Mouse (Mus musculus): Measurements from ENCODE around the gene Srcin1. TPM values are rescaled to one million over a fixed set of nuclear protein-coding genes. Genes with fewer than 3 reads are reported as not detected.

The Srcin1 gene
- polyA plus RNA-seq, 1 experiment, result 0.01 TPM

DNA sequence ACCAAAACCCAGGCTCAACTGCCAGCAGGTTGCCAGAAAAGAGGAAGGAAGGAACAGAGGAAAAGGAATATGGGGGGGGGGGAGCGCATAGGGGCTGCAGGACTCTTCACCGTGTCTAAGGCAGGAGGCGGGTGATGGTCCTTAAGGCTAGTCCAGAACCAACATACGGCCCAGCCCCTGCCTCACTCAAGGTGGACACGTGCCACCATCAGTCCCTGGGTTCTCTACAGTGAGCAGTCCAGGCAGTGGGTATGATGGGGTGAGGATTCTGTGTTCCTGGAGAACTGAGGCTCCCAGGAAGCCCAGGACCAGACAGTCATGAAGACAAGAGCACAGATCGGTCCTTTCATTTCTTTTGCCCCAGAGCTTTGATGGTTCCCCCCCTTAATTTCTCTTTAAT, 45.9 kb downstream of the Srcin1 start:
- H3K27me3 ChIP-seq (ENCODE audit: control insufficient read depth, insufficient read depth, insufficient read length), result peaks cover 43% of the 10 kb centered on the region
- no peak overlapping the region for H3ac ChIP-seq (ENCODE audit: control insufficient read depth, insufficient read length, low read depth)
- H3K4me3 ChIP-seq (ENCODE audit: insufficient read depth, poor library complexity, severe bottlenecking), result no peak overlapping the region
- TF ChIP-seq MYOG (IDR thresholded peaks at IDR 0.05; ENCODE audit: control insufficient read depth, extremely low read depth, insufficient read length) (no peak), CTCF (IDR thresholded peaks at IDR 0.05; ENCODE audit: control insufficient read depth, insufficient read depth, insufficient read length) (no peak), MAX (IDR thresholded peaks at IDR 0.05) (no peak), MYOD1 (IDR thresholded peaks at IDR 0.05; ENCODE audit: control insufficient read depth, insufficient read length, low read depth) (no peak), FOSL1 (IDR thresholded peaks at IDR 0.05; ENCODE audit: insufficient read depth, low read length, poor library complexity, severe bottlenecking) (no peak)
- no peaks in the 10 kb centered on the region for H3K36me3 ChIP-seq (ENCODE audit: control insufficient read depth, insufficient read depth)
- no peaks in the 10 kb centered on the region for H3K79me3 ChIP-seq (ENCODE audit: low read depth)
- no peaks in the 10 kb centered on the region for H3K79me2 ChIP-seq (ENCODE audit: control insufficient read depth, insufficient read depth)

GRCm38 (mm10) chr11:97528282-97528808, 47.6 kb downstream of the Srcin1 start:
- Histone ChIP-seq H3K27me3 (ENCODE audit: control insufficient read depth, insufficient read depth, insufficient read length) (peaks cover 28% of the 10 kb centered on the region), H3K36me3 (ENCODE audit: control insufficient read depth, insufficient read depth) (no peaks in the 10 kb centered on the region), H3ac (ENCODE audit: control insufficient read depth, insufficient read length, low read depth) (no peak overlapping the region), H3K79me3 (ENCODE audit: low read depth) (no peaks in the 10 kb centered on the region), H3K79me2 (ENCODE audit: control insufficient read depth, insufficient read depth) (no peaks in the 10 kb centered on the region), H3K4me3 (ENCODE audit: insufficient read depth, poor library complexity, severe bottlenecking) (no peak overlapping the region)
- TF ChIP-seq FOSL1 (IDR thresholded peaks at IDR 0.05; ENCODE audit: insufficient read depth, low read length, poor library complexity, severe bottlenecking) (no peak), CTCF (IDR thresholded peaks at IDR 0.05; ENCODE audit: control insufficient read depth, insufficient read depth, insufficient read length) (no peak), MAX (IDR thresholded peaks at IDR 0.05) (no peak), USF1 (IDR thresholded peaks at IDR 0.05; ENCODE audit: low read depth) (no peak), MYOD1 (IDR thresholded peaks at IDR 0.05; ENCODE audit: control insufficient read depth, insufficient read length, low read depth) (no peak), MYOG (IDR thresholded peaks at IDR 0.05; ENCODE audit: control insufficient read depth, extremely low read depth, insufficient read length) (no peak), CEBPB (IDR thresholded peaks at IDR 0.05; ENCODE audit: low read depth) (no peak)

DNA sequence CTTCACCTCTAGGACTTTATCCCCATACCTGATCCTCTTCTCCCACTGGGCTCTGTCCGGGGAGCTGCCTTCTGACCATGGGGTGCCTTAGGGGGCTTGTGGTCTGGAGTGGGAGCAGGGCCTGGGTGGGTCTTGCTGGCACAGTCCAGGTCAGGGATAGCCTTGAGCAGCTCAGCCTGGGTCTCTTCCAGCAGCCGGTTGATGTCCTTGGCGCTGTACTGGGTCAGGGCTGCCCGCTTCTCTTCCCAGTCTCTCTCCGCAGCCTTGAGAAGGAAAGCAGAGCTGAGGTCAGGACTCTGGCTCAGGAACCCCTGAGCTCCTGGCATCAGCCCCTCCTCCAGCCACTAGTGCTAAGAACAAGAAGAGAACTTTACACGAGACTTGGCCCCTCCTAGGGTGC, 50.7 kb downstream of the Srcin1 start:
- no peak for TF ChIP-seq CEBPB (IDR thresholded peaks at IDR 0.05; ENCODE audit: low read depth)
- no peak for TF ChIP-seq MYOD1 (IDR thresholded peaks at IDR 0.05; ENCODE audit: control insufficient read depth, insufficient read length, low read depth)
- TF ChIP-seq CTCF (IDR thresholded peaks at IDR 0.05; ENCODE audit: control insufficient read depth, insufficient read depth, insufficient read length), result no peak
- TF ChIP-seq MAX (IDR thresholded peaks at IDR 0.05), result no peak
- TF ChIP-seq MYOG (IDR thresholded peaks at IDR 0.05; ENCODE audit: control insufficient read depth, extremely low read depth, insufficient read length), result no peak
- TF ChIP-seq FOSL1 (IDR thresholded peaks at IDR 0.05; ENCODE audit: insufficient read depth, low read length, poor library complexity, severe bottlenecking), result no peak
- TF ChIP-seq USF1 (IDR thresholded peaks at IDR 0.05; ENCODE audit: low read depth), result no peak
- Histone ChIP-seq H3K4me3 (ENCODE audit: insufficient read depth, poor library complexity, severe bottlenecking) (no peak overlapping the region), H3ac (ENCODE audit: control insufficient read depth, insufficient read length, low read depth) (no peak overlapping the region), H3K79me3 (ENCODE audit: low read depth) (no peaks in the 10 kb centered on the region), H3K27me3 (ENCODE audit: control insufficient read depth, insufficient read depth, insufficient read length) (peaks cover 21% of the 10 kb centered on the region), H3K79me2 (ENCODE audit: control insufficient read depth, insufficient read depth) (no peaks in the 10 kb centered on the region), H3K36me3 (ENCODE audit: control insufficient read depth, insufficient read depth) (no peaks in the 10 kb centered on the region)

DNA sequence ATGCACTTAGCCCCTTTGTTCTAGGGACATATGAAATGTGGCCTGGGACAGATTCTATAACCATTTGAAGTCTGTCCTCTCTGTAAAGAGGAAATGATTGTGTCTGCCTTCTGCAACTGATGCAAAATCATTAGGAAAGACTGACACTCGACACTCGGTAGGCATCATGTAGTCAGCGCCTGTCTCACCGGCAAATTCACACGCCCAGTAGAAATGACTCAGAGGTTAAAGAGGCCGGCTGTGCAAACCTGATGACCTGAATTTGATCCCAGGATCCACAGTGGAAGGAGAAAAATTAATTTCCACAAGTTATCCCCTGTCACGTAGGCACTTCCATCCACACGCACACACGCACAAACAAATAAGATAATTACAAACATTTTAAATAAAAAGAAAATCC, 51.7 kb downstream of the Srcin1 start:
- TF ChIP-seq FOSL1 (IDR thresholded peaks at IDR 0.05; ENCODE audit: insufficient read depth, low read length, poor library complexity, severe bottlenecking) (no peak), CTCF (IDR thresholded peaks at IDR 0.05; ENCODE audit: control insufficient read depth, insufficient read depth, insufficient read length) (no peak), MYOD1 (IDR thresholded peaks at IDR 0.05; ENCODE audit: control insufficient read depth, insufficient read length, low read depth) (no peak), USF1 (IDR thresholded peaks at IDR 0.05; ENCODE audit: low read depth) (no peak), MAX (IDR thresholded peaks at IDR 0.05) (no peak), MYOG (IDR thresholded peaks at IDR 0.05; ENCODE audit: control insufficient read depth, extremely low read depth, insufficient read length) (no peak), CEBPB (IDR thresholded peaks at IDR 0.05; ENCODE audit: low read depth) (no peak)

GRCm38 (mm10) chr11:97523827-97524261, 52.1 kb downstream of the Srcin1 start:
- no peaks in the 10 kb centered on the region for H3K79me2 ChIP-seq (ENCODE audit: control insufficient read depth, insufficient read depth)
- no peaks in the 10 kb centered on the region for H3K79me3 ChIP-seq (ENCODE audit: low read depth)
- H3K4me3 ChIP-seq (ENCODE audit: insufficient read depth, poor library complexity, severe bottlenecking), result no peak overlapping the region
- TF ChIP-seq CEBPB (IDR thresholded peaks at IDR 0.05; ENCODE audit: low read depth) (no peak), CTCF (IDR thresholded peaks at IDR 0.05; ENCODE audit: control insufficient read depth, insufficient read depth, insufficient read length) (no peak), USF1 (IDR thresholded peaks at IDR 0.05; ENCODE audit: low read depth) (no peak), MAX (IDR thresholded peaks at IDR 0.05) (no peak), MYOD1 (IDR thresholded peaks at IDR 0.05; ENCODE audit: control insufficient read depth, insufficient read length, low read depth) (no peak), MYOG (IDR thresholded peaks at IDR 0.05; ENCODE audit: control insufficient read depth, extremely low read depth, insufficient read length) (no peak), FOSL1 (IDR thresholded peaks at IDR 0.05; ENCODE audit: insufficient read depth, low read length, poor library complexity, severe bottlenecking) (no peak)
- no peak overlapping the region for H3ac ChIP-seq (ENCODE audit: control insufficient read depth, insufficient read length, low read depth)
- no peaks in the 10 kb centered on the region for H3K36me3 ChIP-seq (ENCODE audit: control insufficient read depth, insufficient read depth)
- H3K27me3 ChIP-seq (ENCODE audit: control insufficient read depth, insufficient read depth, insufficient read length), result peaks cover 19% of the 10 kb centered on the region

More for the DNA sequence above, 51.7 kb downstream of the Srcin1 start:
- no peak overlapping the region for H3ac ChIP-seq (ENCODE audit: control insufficient read depth, insufficient read length, low read depth)
- no peaks in the 10 kb centered on the region for H3K36me3 ChIP-seq (ENCODE audit: control insufficient read depth, insufficient read depth)
- peaks cover 22% of the 10 kb centered on the region for H3K27me3 ChIP-seq (ENCODE audit: control insufficient read depth, insufficient read depth, insufficient read length)
- no peaks in the 10 kb centered on the region for H3K79me2 ChIP-seq (ENCODE audit: control insufficient read depth, insufficient read depth)
- H3K4me3 ChIP-seq (ENCODE audit: insufficient read depth, poor library complexity, severe bottlenecking), result no peak overlapping the region
- H3K79me3 ChIP-seq (ENCODE audit: low read depth), result no peaks in the 10 kb centered on the region

Data from C2C12 (cell line).